Mouse (Mus musculus) cerebellum, adult 9-11 months (tissue): ENCODE data around the gene Grm7.

Experiments
- DNase-seq: peaks from one replicate; pipeline ENCODE4 v3.0.0; 2022

The Grm7 gene

GRCm38 (mm10) chr6:111584851-111585250 is 939.5 kb downstream of the Grm7 start:
- no peak for DNase-seq

DNA sequence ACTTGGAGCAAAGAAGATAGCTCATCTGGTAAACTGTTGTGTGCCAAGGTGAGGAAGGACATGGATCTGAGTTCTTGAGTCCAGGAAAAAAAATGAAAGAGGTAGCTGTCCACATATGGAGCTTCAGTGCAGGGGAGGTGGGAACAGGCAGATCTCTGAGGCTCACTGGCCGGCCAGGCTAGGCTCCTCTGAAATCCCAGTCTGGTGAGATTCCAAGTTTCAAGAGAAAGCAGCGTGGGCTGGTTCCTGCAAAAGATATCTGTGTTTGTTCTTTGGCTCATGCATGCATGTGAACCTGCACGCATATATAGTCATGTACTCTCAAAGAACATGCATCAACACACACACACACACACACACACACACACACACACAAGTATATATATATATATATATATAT is 942.2 kb downstream of the Grm7 start:
- DNase-seq = no peak

DNA sequence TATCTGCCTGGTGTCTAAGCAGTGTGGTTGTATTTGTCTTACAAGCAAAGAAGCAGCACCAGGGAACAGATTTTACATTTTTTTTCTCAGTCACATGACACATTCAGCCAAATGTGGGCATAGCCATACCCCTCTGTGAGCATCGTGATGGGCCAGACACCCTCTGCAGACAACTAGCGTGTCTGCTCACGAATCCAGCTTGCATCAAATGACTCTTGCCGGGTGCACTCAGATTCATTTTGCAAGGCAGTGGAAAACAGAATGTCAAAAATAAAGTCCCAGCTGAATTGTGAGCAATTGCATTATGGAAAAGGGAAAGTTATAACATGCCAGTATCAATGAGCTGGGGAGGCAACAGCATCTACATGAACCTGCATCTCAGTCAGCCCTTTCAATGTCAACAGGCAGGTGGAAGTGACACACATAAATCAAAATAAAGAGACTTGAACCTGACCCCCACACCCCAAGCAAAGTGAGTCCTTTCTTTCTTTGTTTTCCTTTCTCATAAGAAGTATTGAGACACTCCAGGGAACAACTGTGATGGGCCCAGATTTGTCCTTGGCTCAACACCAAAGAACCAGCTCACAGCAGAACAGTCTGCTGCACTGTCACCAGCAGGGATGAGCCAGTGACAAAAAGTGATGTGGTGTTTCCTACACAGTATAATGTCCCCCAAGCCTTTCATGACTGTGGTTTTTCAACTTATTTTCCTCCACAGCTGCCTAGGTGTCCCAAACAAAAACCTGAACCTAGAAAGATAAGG is 956.7 kb downstream of the Grm7 start:
- no peak for DNase-seq

DNA sequence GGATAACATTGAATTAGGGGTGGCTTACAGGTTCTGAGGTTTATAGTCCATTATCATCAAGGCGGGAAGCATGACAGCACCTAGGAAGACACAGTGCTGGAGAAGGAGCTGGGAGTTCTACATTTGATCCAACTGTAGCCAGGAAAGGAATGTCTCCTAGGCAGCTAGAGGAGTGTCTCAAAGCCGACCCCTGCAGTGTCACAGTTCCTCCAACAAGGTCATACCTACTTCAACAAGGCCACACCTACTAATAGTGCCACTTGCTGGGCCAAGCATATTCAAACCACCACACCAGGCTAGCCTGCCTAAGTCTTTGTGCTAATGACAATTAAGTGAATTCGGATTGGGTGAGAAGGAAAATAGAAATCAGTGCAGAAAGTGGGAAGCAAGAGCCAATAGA is 965.0 kb downstream of the Grm7 start:
- no peak for DNase-seq

- DNase-seq = no peak
Observed at GRCm38 (mm10) chr6:111613834-111614233, 968.5 kb downstream of the Grm7 start.
